Mouse (Mus musculus) ES-Bruce4 (cell line): ENCODE data around the gene Gm29797. TPM values are rescaled to one million over a fixed set of nuclear protein-coding genes. Genes with fewer than 3 reads are reported as not detected.

Experiments
- H3K27ac ChIP-seq: 2 replicates; pipeline ENCODE4 v1.5.1; 2012; ENCODE audit warnings: low read length, inconsistent platforms; ENCODE audit not compliant: insufficient read depth
- H3K27me3 ChIP-seq: 2 replicates; pipeline ENCODE4 v1.6.1; 2012; ENCODE audit warnings: mild to moderate bottlenecking, low read length, inconsistent platforms; ENCODE audit not compliant: control insufficient read depth, poor library complexity, insufficient read depth, severe bottlenecking
- H3K36me3 ChIP-seq: 2 replicates; pipeline ENCODE4 v1.6.1; 2012; ENCODE audit warnings: inconsistent platforms, mild to moderate bottlenecking, low read length, moderate library complexity; ENCODE audit not compliant: control insufficient read depth, poor library complexity, insufficient read depth, severe bottlenecking
- H3K4me1 ChIP-seq: one replicate; pipeline ENCODE4 v1.8.1; 2011; ENCODE audit warnings: low read length; ENCODE audit not compliant: control insufficient read depth, insufficient read depth
- H3K4me3 ChIP-seq: 2 replicates; pipeline ENCODE4 v1.5.1; 2011; ENCODE audit warnings: low read depth, mild to moderate bottlenecking, low read length
- H3K9ac ChIP-seq: 2 replicates; pipeline ENCODE4 v1.6.1; 2012; ENCODE audit warnings: low read depth, mild to moderate bottlenecking, inconsistent platforms; ENCODE audit not compliant: poor library complexity, severe bottlenecking
- H3K9me3 ChIP-seq: replicated peaks from 2 replicates; pipeline ENCODE4 v1.6.1; 2012; ENCODE audit warnings: mild to moderate bottlenecking, low read length, inconsistent platforms; ENCODE audit not compliant: control insufficient read depth, poor library complexity, insufficient read depth, severe bottlenecking
- CTCF ChIP-seq: IDR thresholded peaks from one replicate; pipeline ENCODE4 v1.8.1; 2011; ENCODE audit warnings: low read depth, low read length
- EP300 ChIP-seq: IDR thresholded peaks from 2 replicates; pipeline ENCODE4 v1.6.1; 2011; ENCODE audit warnings: low read depth, low read length; ENCODE audit not compliant: insufficient read depth
- POLR2A ChIP-seq: IDR thresholded peaks from one replicate; pipeline ENCODE4 v1.8.1; 2011; ENCODE audit warnings: low read length; ENCODE audit not compliant: insufficient read depth
- polyA plus RNA-seq: library from polyadenylated mRNA; stranded (reverse); fragments of >200 nt; gene quantifications from 2 replicates; pipeline ENCODE4 v1.2.4, GENCODE M21; 2011; ENCODE audit warnings: low read depth; ENCODE audit not compliant: missing spikeins, insufficient read depth, insufficient read length

Gm29797 gene
- 1.2 and 1.6 TPM in 2 replicates for polyA plus RNA-seq

DNA sequence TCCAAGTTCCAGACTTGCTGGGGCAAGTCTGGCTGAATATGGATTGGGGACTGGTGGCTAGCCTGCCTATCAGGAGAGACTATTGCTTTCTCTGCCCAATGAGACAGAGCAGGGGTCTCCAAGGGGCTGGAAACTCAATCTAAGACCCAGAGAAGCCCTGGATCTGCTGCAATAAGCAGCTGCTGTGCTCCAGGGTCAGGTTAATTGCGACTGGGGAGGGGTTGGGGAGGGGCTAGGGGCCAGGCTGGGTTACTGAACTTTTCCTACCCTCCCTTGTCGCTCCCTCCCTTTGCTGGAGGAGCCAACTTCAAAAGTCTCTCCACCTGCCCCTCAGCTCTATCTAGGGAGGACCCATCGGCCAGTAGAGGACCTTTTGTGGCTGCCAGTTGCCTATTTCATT, at the start of gene Gm29797:
TSS of gene Gm29797 (plus strand) at position 301 of the 400 bp plus-strand sequence.
- Histone ChIP-seq H3K27me3 (no peaks in the 10 kb centered on the region), H3K27ac (no peak within 1 kb of the TSS), H3K36me3 (peaks cover 23% of the 10 kb centered on the region), H3K4me3 (no peak within 1 kb of the TSS), H3K4me1 (no peaks in the 10 kb centered on the region), H3K9me3 (no peaks in the 10 kb centered on the region), H3K9ac (no peak within 1 kb of the TSS)
- TF ChIP-seq CTCF, result no peak
- no peak for TF ChIP-seq POLR2A
- no peak for TF ChIP-seq EP300

DNA sequence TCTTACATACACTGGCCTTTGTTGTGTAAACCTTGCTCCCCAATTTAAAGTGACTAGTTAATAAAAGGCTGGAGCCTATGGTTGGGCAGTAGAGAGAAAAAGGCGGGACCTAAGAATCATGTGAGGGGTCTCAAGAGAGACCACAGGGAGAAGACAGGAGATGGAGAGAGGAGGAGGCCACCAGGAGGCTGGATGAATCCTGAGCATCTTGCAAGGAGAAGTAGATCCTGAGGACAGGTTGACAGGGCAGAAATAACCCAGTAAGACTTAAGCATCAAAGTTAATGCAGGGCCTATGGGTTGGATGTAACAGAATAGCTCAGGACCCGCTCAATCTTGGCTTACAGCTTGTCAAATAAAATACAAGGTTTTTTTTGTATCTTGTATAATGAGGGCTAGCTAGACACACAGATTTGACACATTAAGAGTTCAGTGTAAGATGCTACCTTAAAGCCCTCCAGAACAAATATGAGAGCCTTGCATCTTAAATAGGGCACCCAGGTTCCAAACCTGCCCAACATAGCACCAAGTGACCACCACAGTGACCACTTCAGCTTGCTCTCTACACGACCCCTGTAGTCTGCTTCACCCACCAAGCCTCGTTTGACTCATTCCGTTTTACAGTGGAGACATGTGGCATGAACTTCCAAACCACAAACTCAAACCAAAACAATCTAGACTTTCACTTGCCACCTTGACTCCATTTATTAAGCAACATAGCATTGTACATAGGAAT, 37.9 kb upstream of the Gm29797 start:
- no peak overlapping the region for H3K9ac ChIP-seq
- TF ChIP-seq CTCF (no peak), POLR2A (no peak)
- H3K4me3 ChIP-seq, result no peak overlapping the region
- H3K36me3 ChIP-seq, result peaks cover 22% of the 10 kb centered on the region
- H3K27me3 ChIP-seq, result no peaks in the 10 kb centered on the region
- H3K27ac ChIP-seq, result no peak overlapping the region
- no peaks in the 10 kb centered on the region for H3K9me3 ChIP-seq
- no peaks in the 10 kb centered on the region for H3K4me1 ChIP-seq

DNA sequence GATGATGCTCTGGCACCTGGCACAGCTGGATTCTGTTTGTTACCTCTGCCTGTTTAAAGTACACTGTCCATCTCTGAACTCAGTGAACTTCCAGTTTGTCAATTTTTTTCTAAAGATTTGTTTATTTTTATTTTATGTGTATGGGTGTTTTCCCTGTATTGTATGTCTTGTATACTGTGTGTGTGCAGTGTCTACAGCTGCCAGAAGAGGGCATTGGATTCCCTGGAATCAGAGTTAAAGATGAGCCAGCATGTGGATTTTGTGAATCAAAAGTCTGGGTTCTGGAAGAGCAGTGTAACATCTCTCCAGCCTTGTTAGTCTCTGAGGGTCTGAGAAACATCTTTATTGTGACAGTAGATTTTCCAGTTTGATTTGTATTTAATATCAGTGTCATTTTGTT, 33.4 kb upstream of the Gm29797 start:
- Histone ChIP-seq H3K9me3 (no peaks in the 10 kb centered on the region), H3K27ac (no peak overlapping the region), H3K4me1 (no peaks in the 10 kb centered on the region), H3K27me3 (no peaks in the 10 kb centered on the region), H3K9ac (no peak overlapping the region), H3K4me3 (no peak overlapping the region), H3K36me3 (peaks cover 29% of the 10 kb centered on the region)
- TF ChIP-seq EP300 (no peak), POLR2A (no peak), CTCF (no peak)

DNA sequence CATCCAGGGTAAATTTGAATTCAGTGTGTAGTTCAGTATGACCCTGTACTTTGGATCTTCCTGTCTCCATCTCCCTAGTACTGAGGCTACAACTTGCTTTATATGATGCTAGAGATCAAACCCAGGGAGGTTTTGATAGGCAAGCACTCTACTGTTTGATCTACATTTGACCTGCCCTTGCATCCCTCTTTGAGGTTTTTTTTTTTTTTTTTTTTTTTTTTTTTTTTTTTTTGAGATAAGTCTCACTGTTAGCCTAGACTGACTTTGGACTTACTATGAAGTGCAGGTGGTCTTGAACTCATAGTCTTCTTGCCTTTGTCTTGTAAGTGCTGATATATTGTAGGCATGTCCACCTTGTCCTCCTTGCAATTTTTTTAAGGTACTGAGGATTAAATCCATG, 28.4 kb upstream of the Gm29797 start:
- no peaks in the 10 kb centered on the region for H3K9me3 ChIP-seq
- no peak overlapping the region for H3K4me3 ChIP-seq
- H3K27ac ChIP-seq, result no peak overlapping the region
- H3K27me3 ChIP-seq, result no peaks in the 10 kb centered on the region
- no peak overlapping the region for H3K9ac ChIP-seq
- peaks cover 25% of the 10 kb centered on the region for H3K36me3 ChIP-seq
- TF ChIP-seq EP300, result no peak
- TF ChIP-seq POLR2A, result no peak
- no peak for TF ChIP-seq CTCF
- H3K4me1 ChIP-seq, result no peaks in the 10 kb centered on the region

DNA sequence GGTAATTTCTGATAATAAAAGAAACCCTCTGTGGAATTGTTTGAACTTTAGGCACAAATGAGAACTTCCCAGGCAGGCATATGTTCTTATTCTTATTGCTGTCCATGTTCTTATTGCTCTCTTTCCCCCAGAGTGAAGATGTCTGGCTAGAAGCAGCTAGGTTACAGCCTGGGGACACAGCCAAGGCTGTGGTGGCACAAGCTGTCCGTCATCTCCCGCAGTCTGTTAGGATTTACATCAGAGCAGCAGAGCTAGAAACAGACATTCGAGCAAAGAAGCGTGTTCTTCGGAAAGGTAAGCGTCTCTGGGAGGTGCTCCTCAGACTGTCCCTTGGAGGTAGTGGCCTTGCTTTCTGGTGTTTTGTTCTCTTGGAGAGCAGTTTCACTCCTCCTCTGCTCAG, 24.2 kb upstream of the Gm29797 start:
- Histone ChIP-seq H3K9ac (no peak overlapping the region), H3K36me3 (peaks cover 44% of the 10 kb centered on the region), H3K4me3 (no peak overlapping the region), H3K9me3 (no peaks in the 10 kb centered on the region), H3K27ac (no peak overlapping the region), H3K4me1 (no peaks in the 10 kb centered on the region), H3K27me3 (no peaks in the 10 kb centered on the region)
- TF ChIP-seq POLR2A (no peak), CTCF (no peak), EP300 (no peak)

DNA sequence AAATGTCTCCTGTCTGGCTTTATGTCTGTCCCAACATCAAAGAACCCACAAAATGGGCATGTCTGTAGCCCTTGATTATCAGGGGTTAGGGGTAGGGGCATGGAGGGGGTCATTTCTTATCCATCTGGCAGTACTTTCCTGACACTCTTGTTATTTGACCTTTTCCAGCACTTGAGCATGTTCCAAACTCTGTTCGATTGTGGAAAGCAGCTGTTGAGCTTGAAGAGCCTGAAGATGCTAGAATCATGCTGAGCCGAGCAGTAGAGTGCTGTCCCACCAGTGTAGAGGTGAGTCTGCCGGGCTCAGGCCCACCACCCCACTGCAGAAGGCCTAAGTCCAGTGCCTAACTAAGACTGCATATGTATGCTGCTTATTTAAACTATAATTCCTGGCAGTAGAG, 21.0 kb upstream of the Gm29797 start:
- no peak for TF ChIP-seq CTCF
- TF ChIP-seq EP300, result no peak
- TF ChIP-seq POLR2A, result no peak
- H3K36me3 ChIP-seq, result peaks cover 55% of the 10 kb centered on the region
- H3K9me3 ChIP-seq, result no peaks in the 10 kb centered on the region
- no peak overlapping the region for H3K4me3 ChIP-seq
- no peaks in the 10 kb centered on the region for H3K27me3 ChIP-seq
- no peak overlapping the region for H3K9ac ChIP-seq
- H3K27ac ChIP-seq, result no peak overlapping the region
- H3K4me1 ChIP-seq, result no peaks in the 10 kb centered on the region
